Mouse (Mus musculus) megakaryocyte, embryonic 14.5 days (primary cell): ENCODE data around the gene Dlgap3.

Experiments used
- FLI1 ChIP-seq: IDR thresholded peaks from 2 replicates; pipeline ENCODE4 v1.6.1; 2012; ENCODE audit warnings: low read length, inconsistent platforms, mixed read lengths
- GATA1 ChIP-seq: IDR thresholded peaks from 3 replicates; pipeline ENCODE4 v1.6.1; 2012; ENCODE audit warnings: mixed read lengths, low read length, inconsistent platforms, borderline replicate concordance

DNA sequence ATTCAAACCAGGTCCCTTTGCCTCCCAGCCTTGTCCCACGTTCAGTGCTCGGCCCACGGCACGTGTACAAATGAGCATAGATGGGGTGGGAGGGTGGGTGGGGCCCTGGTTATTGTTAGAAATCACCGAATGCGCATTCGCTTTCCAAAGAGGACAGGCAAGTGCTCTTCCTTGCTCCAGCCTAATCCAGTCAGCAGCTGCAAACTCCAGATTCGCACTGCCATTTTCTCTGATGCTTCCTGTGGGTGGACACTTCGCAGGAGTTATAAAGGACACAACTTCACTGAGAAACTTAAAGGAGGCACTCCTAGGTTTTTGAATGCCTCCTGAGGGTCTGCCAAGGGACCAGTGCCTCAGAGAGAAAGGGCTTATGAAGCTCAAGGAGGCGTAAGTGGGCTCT is 68.3 kb downstream of the Dlgap3 start:
- no peak for TF ChIP-seq GATA1
- TF ChIP-seq FLI1 = no peak
